Mouse (Mus musculus) lung, embryonic 14.5 days (tissue): ENCODE measurements around the gene Gm20696. TPM values are rescaled to one million over a fixed set of nuclear protein-coding genes. Genes with fewer than 3 reads are reported as not detected.

Experiments used
- ATAC-seq: fragments of 200-750 bp; cut with Nextera tagmentation; 2 replicates; pipeline ENCODE4 v1.8.0; 2017; ENCODE audit warnings: mild to moderate bottlenecking, moderate TSS enrichment, moderate library complexity; ENCODE audit not compliant: insufficient read depth
- DNase-seq: peaks from one replicate; pipeline ENCODE4 v3.0.0-alpha.2; 2015
- H3K27ac ChIP-seq: fragments of 300-500 bp; sonication (generic); 2 replicates; pipeline ENCODE4 v1.5.1; 2014; ENCODE audit warnings: low read depth, mild to moderate bottlenecking, moderate library complexity
- H3K27me3 ChIP-seq: fragments of 300-500 bp; sonication (generic); 2 replicates; pipeline ENCODE4 v1.6.1; 2014; ENCODE audit warnings: low read length, control low read depth; ENCODE audit not compliant: insufficient read depth
- H3K36me3 ChIP-seq: fragments of 300-500 bp; sonication (generic); 2 replicates; pipeline ENCODE4 v1.6.1; 2014; ENCODE audit warnings: control low read depth; ENCODE audit not compliant: insufficient read depth
- H3K4me1 ChIP-seq: fragments of 300-500 bp; sonication (generic); 2 replicates; pipeline ENCODE4 v1.6.1; 2014; ENCODE audit warnings: antibody characterized with exemption, control low read depth; ENCODE audit not compliant: insufficient read depth
- H3K4me2 ChIP-seq: fragments of 300-500 bp; sonication (generic); 2 replicates; pipeline ENCODE4 v1.6.1; 2014; ENCODE audit warnings: mild to moderate bottlenecking
- H3K4me3 ChIP-seq: fragments of 300-500 bp; sonication (generic); 2 replicates; pipeline ENCODE4 v1.5.1; 2014; ENCODE audit warnings: low read depth, low read length
- H3K9ac ChIP-seq: fragments of 300-500 bp; sonication (generic); 2 replicates; pipeline ENCODE4 v1.6.1; 2014
- H3K9me3 ChIP-seq: fragments of 300-500 bp; sonication (generic); 2 replicates; pipeline ENCODE4 v1.6.1; 2016; ENCODE audit warnings: low read depth, low read length, control low read depth
- CTCF ChIP-seq: IDR thresholded peaks from 2 replicates; pipeline ENCODE4 v1.5.1; 2016; ENCODE audit warnings: antibody characterized with exemption, low read depth
- WGBS: fragments of 180-500 bp; shearing (Covaris S2); extraction: QIAGEN DNeasy Blood & Tissue Kit; methylation state at CpG from one replicate; pipeline ENCODE4 v1.1.7; 2014; 5-methylcytosine and 5-hydroxymethylcytosine counted together
- polyA plus RNA-seq: library from polyadenylated mRNA; unstranded; fragments of >200 nt; fragmentation: Nextera tagmentation; extraction: Ambion mirVana; gene quantifications from 2 replicates; pipeline ENCODE4 v1.2.1, GENCODE M21; 2014

The Gm20696 gene
- polyA plus RNA-seq, 1 experiment from 2014 or later: 7.3 TPM

- H3K9me3 ChIP-seq: no peaks in the 10 kb centered on the region
- H3K36me3 ChIP-seq: no peaks in the 10 kb centered on the region
- no peaks in the 10 kb centered on the region for H3K27me3 ChIP-seq
- no peak for TF ChIP-seq CTCF
- peak; percentile 79 for DNase-seq
- peak overlapping the region; percentile 94 for H3K4me2 ChIP-seq
- ATAC-seq: peak; percentile 75
- under 1% methylated on average over 53 of the region's 54 CpGs for WGBS
- no peaks in the 10 kb centered on the region for H3K4me1 ChIP-seq
- peak overlapping the region; percentile 99 for H3K27ac ChIP-seq
- peak overlapping the region; percentile 66 for H3K4me3 ChIP-seq
- H3K9ac ChIP-seq: peak overlapping the region; percentile 79
These were observed 145.5 kb downstream of the Gm20696 start for GRCm38 (mm10) chr6:99521038-99521640.

DNA sequence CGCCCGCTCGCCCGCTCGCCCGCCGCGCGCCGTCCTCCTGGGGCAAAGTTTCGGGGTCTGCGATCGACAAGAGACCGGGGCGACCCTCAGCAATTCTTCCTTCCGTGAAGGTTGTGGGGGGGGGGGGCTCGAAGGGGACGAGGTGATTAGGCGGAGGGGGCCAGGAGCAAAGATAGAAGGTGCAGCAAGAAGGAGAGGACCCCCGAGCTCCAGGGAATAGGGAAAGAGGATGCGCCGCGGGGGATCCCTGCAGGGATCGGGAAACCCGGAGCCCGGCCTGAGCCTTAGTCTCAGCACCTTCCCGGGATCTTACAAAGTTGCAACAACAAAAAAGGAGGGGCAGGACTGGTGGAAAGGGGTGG is 145.9 kb downstream of the Gm20696 start:
- WGBS: under 1% methylated on average over 21 of the region's 27 CpGs
- ATAC-seq: no peak

GRCm38 (mm10) chr6:99519806-99520675 is 146.6 kb downstream of the Gm20696 start:
- Histone ChIP-seq H3K27me3 (no peaks in the 10 kb centered on the region), H3K4me2 (peak overlapping the region; percentile 94), H3K9ac (peak overlapping the region; percentile 79), H3K9me3 (no peaks in the 10 kb centered on the region), H3K4me3 (peak overlapping the region; percentile 66), H3K36me3 (no peaks in the 10 kb centered on the region), H3K27ac (peak overlapping the region; percentile 99), H3K4me1 (no peaks in the 10 kb centered on the region)
- TF ChIP-seq CTCF: no peak
- DNase-seq: peak; percentile 54
- 2% methylated on average over 34 of the region's 38 CpGs for WGBS
- ATAC-seq: no peak

More for the DNA sequence above, 145.9 kb downstream of the Gm20696 start:
- Histone ChIP-seq H3K9ac (peak overlapping the region; percentile 79), H3K4me1 (no peaks in the 10 kb centered on the region), H3K27me3 (no peaks in the 10 kb centered on the region), H3K9me3 (no peaks in the 10 kb centered on the region), H3K27ac (peak overlapping the region; percentile 99), H3K4me2 (peak overlapping the region; percentile 94), H3K36me3 (no peaks in the 10 kb centered on the region), H3K4me3 (peak overlapping the region; percentile 66)
- no peak for TF ChIP-seq CTCF
- DNase-seq: no peak

GRCm38 (mm10) chr6:99519052-99519451 is 147.5 kb downstream of the Gm20696 start:
- ATAC-seq: no peak
- no peaks in the 10 kb centered on the region for H3K9me3 ChIP-seq
- no peaks in the 10 kb centered on the region for H3K4me1 ChIP-seq
- H3K27me3 ChIP-seq: no peaks in the 10 kb centered on the region
- peak; percentile 27 for DNase-seq
- 0 out of 2 replicates have a peak overlapping the region, but pooled peaks have one; percentile 30 for H3K27ac ChIP-seq
- 35% methylated on average over 4 of the region's 4 CpGs for WGBS
- peak overlapping the region; percentile 66 for H3K4me3 ChIP-seq
- H3K9ac ChIP-seq: no peak overlapping the region
- H3K36me3 ChIP-seq: no peaks in the 10 kb centered on the region
- peak overlapping the region; percentile 94 for H3K4me2 ChIP-seq
- TF ChIP-seq CTCF: no peak

GRCm38 (mm10) chr6:99515667-99516199 is 150.9 kb downstream of the Gm20696 start:
- Histone ChIP-seq H3K27ac (no peak overlapping the region), H3K9me3 (no peaks in the 10 kb centered on the region), H3K4me3 (no peak overlapping the region), H3K9ac (no peak overlapping the region), H3K4me1 (peaks cover 6% of the 10 kb centered on the region; the same call in 1 of the 2 replicates), H3K4me2 (no peak overlapping the region), H3K36me3 (no peaks in the 10 kb centered on the region), H3K27me3 (no peaks in the 10 kb centered on the region)
- ATAC-seq (no peak), DNase-seq (no peak)
- 70% methylated on average over 7 of the region's 7 CpGs for WGBS
- TF ChIP-seq CTCF: no peak

- TF ChIP-seq CTCF: no peak
- Histone ChIP-seq H3K9me3 (no peaks in the 10 kb centered on the region), H3K27ac (no peak overlapping the region), H3K4me1 (peaks cover 6% of the 10 kb centered on the region; the same call in 1 of the 2 replicates), H3K9ac (no peak overlapping the region), H3K36me3 (no peaks in the 10 kb centered on the region), H3K4me3 (no peak overlapping the region), H3K4me2 (peak overlapping the region; percentile 26; the same call in 1 of the 2 replicates), H3K27me3 (no peaks in the 10 kb centered on the region)
- WGBS: 36% methylated on average over 6 of the region's 6 CpGs
- DNase-seq: peak; percentile 32
- ATAC-seq: no peak
These were observed 154.7 kb downstream of the Gm20696 start for GRCm38 (mm10) chr6:99511862-99512261.

GRCm38 (mm10) chr6:99509189-99509592 is 157.4 kb downstream of the Gm20696 start:
- WGBS: 80% methylated on average over 9 of the region's 9 CpGs
- Histone ChIP-seq H3K4me1 (peaks cover 6% of the 10 kb centered on the region; the same call in 1 of the 2 replicates), H3K36me3 (no peaks in the 10 kb centered on the region), H3K4me2 (no peak overlapping the region), H3K27ac (no peak overlapping the region), H3K27me3 (no peaks in the 10 kb centered on the region), H3K9ac (no peak overlapping the region), H3K9me3 (no peaks in the 10 kb centered on the region), H3K4me3 (no peak overlapping the region)
- no peak for ATAC-seq
- TF ChIP-seq CTCF: no peak
- DNase-seq: no peak
